Mouse (Mus musculus) bone marrow macrophage, adult 2 months (primary cell): Measurements from ENCODE around the gene Gimap1. TPM values are rescaled to one million over a fixed set of nuclear protein-coding genes. Genes with fewer than 3 reads are reported as not detected.

Experiments
- H3K27ac ChIP-seq: 2 replicates; pipeline ENCODE4 v1.5.1; 2012; ENCODE audit warnings: low read depth, low read length; ENCODE audit not compliant: insufficient read depth
- H3K4me1 ChIP-seq: 2 replicates; pipeline ENCODE4 v1.6.1; 2012; ENCODE audit warnings: low read length; ENCODE audit not compliant: control insufficient read depth, insufficient read depth
- H3K4me3 ChIP-seq: 2 replicates; pipeline ENCODE4 v1.5.1; 2012; ENCODE audit warnings: mild to moderate bottlenecking, low read length, moderate library complexity; ENCODE audit not compliant: insufficient read depth
- POLR2A ChIP-seq: IDR thresholded peaks from 2 replicates; pipeline ENCODE4 v1.6.1; 2012; ENCODE audit warnings: mild to moderate bottlenecking, low read depth, low read length, borderline replicate concordance
- polyA plus RNA-seq: library from polyadenylated mRNA; stranded (reverse); fragments of >200 nt; gene quantifications from 2 replicates; pipeline ENCODE4 v1.2.4, GENCODE M21; 2012; ENCODE audit not compliant: missing spikeins, insufficient read depth, insufficient read length

The Gimap1 gene
- polyA plus RNA-seq, 1 experiment = not detected

DNA sequence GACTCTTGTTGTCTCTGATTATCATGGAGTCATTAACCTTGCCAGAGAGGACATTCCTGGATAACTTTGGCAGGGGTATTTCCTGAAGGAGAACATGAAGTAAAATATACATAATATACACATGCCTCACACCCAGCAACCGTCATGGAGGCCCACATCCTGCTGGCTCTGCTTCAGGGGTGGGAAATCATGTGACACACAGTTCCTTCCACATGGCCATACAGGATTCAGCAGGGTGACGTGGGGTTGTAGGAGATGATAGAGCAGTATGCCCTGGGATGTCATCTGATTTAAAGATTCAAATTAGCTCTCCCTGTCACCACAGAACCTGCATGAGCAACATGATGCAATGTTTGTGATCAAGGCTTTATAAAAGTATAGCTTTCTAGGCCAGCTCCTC, 49.0 kb downstream of the Gimap1 start:
- no peaks in the 10 kb centered on the region for H3K4me1 ChIP-seq
- no peak overlapping the region for H3K4me3 ChIP-seq
- no peak overlapping the region for H3K27ac ChIP-seq
- no peak for TF ChIP-seq POLR2A

Other genes with a start within 250 kb of the Gimap1 start
- gene Atp6v0e2, start 201.4 kb upstream of the Gimap1 start, polyA plus RNA-seq = 1.2 TPM in 1 of 2 replicates, not detected in the other
- 17.3 and 19.1 TPM in 2 replicates for gene Lrrc61, start 184.3 kb upstream of the Gimap1 start, polyA plus RNA-seq
- gene Rarres2, start 166.3 kb upstream of the Gimap1 start, polyA plus RNA-seq = not detected in 2 replicates
- gene Gm45021, start 149.4 kb upstream of the Gimap1 start, polyA plus RNA-seq = not detected in 2 replicates
- 10.7 and 13.3 TPM in 2 replicates for gene Repin1, start 145.2 kb upstream of the Gimap1 start, polyA plus RNA-seq
- gene Gm44965, start 145.1 kb upstream of the Gimap1 start, polyA plus RNA-seq = not detected in 2 replicates
- 2.9 TPM in 2 replicates for gene Zfp775, start 137.0 kb upstream of the Gimap1 start, polyA plus RNA-seq
- 0.15 TPM in 1 of 2 replicates, not detected in the other for gene AI854703, start 112.3 kb upstream of the Gimap1 start, polyA plus RNA-seq
- gene Gimap8, start 91.8 kb upstream of the Gimap1 start, polyA plus RNA-seq = not detected in 2 replicates
- not detected in 2 replicates for gene Gimap9, start 62.9 kb upstream of the Gimap1 start, polyA plus RNA-seq
- 0.40 TPM in 1 of 2 replicates, not detected in the other for gene Gimap4, start 54.5 kb upstream of the Gimap1 start, polyA plus RNA-seq
- gene Gimap6, start 30.8 kb upstream of the Gimap1 start, polyA plus RNA-seq = 0.46 TPM in 1 of 2 replicates, not detected in the other
- not detected in 2 replicates for gene Gm28053, start 20.4 kb upstream of the Gimap1 start, polyA plus RNA-seq
- gene Gimap7, start 20.4 kb upstream of the Gimap1 start, polyA plus RNA-seq = not detected in 2 replicates
- not detected in 2 replicates for gene Gimap5, start 7.1 kb downstream of the Gimap1 start, polyA plus RNA-seq
- not detected in 2 replicates for gene Gimap3, start 31.8 kb downstream of the Gimap1 start, polyA plus RNA-seq
- gene Tmem176a, start 101.9 kb downstream of the Gimap1 start, polyA plus RNA-seq = 376 and 481 TPM in 2 replicates
- 992 and 1,024 TPM in 2 replicates for gene Tmem176b, start 102.4 kb downstream of the Gimap1 start, polyA plus RNA-seq
- gene Aoc1, start 133.8 kb downstream of the Gimap1 start, polyA plus RNA-seq = not detected in 2 replicates
- gene 1600015I10Rik, start 190.8 kb downstream of the Gimap1 start, polyA plus RNA-seq = not detected in 2 replicates
- gene Doxl2, start 235.9 kb downstream of the Gimap1 start, polyA plus RNA-seq = not detected in 2 replicates
- gene Svs1, start 247.8 kb downstream of the Gimap1 start, polyA plus RNA-seq = not detected in 2 replicates